Mouse (Mus musculus): Measurements from ENCODE around the gene Clcnka. TPM values are rescaled to one million over a fixed set of nuclear protein-coding genes. Genes with fewer than 3 reads are reported as not detected.

Clcnka gene
- polyA plus RNA-seq, 1 experiment = not detected

DNA sequence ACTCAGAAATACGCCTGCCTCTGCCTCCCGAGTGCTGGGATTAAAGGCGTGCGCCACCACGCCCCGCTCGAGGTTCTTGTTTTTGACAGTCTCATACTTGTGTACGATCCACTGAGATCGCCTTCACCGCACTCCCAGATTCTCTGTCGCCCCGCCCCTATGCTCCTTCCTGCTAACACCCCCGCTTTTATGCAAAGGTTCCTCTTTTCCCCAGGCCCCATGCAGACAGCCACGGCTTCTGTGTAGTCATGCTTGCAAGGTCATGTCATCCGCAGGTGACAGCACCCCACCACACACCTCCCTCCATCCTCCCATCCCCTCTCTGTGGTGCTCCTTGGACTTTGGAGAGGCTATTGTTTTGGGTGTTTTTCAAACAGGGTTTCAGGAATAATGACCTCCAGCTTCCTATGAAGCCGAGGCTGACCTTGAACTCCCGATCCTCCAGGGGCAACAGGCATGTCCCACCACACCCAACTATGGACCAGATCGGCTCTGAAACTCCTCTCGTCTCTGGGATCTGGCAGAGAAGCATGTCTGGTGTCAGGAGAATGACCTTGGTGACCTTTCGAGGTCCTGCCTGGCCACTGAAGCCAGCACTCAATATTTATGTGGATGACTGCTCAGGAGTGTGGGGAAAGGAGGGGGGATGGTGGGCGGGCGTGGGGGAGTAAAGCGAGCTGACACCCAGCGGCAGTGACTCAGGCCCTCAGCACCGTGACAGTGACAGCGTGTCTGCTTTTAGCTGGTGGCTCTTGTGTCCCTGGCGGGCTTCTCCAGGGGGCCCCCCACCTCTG is 21.1 kb upstream of the Clcnka start:
- Histone ChIP-seq H3K27me3 (ENCODE audit: control insufficient read depth, insufficient read depth, low read length, poor library complexity, severe bottlenecking) (no peaks in the 10 kb centered on the region), H3K9me3 (replicated peaks; ENCODE audit: control insufficient read depth, insufficient read depth, low read length, poor library complexity, severe bottlenecking) (no peaks in the 10 kb centered on the region), H3K36me3 (ENCODE audit: control insufficient read depth, insufficient read depth, low read length, poor library complexity, severe bottlenecking) (no peaks in the 10 kb centered on the region), H3K4me3 (ENCODE audit: low read depth, low read length) (no peak overlapping the region), H3K9ac (ENCODE audit: low read depth, poor library complexity, severe bottlenecking) (no peak overlapping the region), H3K27ac (ENCODE audit: insufficient read depth, low read length) (no peak overlapping the region), H3K4me1 (ENCODE audit: control insufficient read depth, insufficient read depth, low read length) (peaks cover 5% of the 10 kb centered on the region)
- TF ChIP-seq EP300 (IDR thresholded peaks at IDR 0.05; ENCODE audit: insufficient read depth, low read depth, low read length) = no peak
- no peak for TF ChIP-seq CTCF (IDR thresholded peaks at IDR 0.05; ENCODE audit: low read depth, low read length)
- no peak for TF ChIP-seq POLR2A (IDR thresholded peaks at IDR 0.05; ENCODE audit: insufficient read depth, low read length)

DNA sequence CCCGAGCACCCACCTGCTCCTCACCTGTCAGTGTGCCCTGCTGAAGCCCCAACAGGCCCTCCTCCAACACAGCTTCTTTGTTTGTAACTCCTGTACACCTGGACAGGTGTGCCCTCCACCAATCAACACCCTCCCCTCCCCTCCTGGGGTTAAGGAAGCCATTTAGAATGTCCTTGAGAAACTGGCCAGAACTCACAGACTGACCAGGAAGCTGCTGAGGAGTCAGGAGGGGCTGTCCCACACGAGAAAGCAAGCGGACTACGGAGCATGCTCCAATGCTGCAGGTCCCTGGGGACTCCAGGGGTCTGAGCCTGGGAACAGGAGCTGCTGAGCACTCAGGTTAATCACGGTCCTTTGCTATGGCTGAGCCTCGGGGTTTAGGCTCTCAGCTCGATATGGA is 17.4 kb upstream of the Clcnka start, which contains the start of gene Clcnkb:
Gene Clcnkb, minus strand, starts transcription at position 91 of the 400 bp plus-strand sequence.
- peaks cover 5% of the 10 kb centered on the region for H3K4me1 ChIP-seq (ENCODE audit: control insufficient read depth, insufficient read depth, low read length)
- no peak within 1 kb of the TSS for H3K9ac ChIP-seq (ENCODE audit: low read depth, poor library complexity, severe bottlenecking)
- H3K9me3 ChIP-seq (replicated peaks; ENCODE audit: control insufficient read depth, insufficient read depth, low read length, poor library complexity, severe bottlenecking) = no peaks in the 10 kb centered on the region
- no peak within 1 kb of the TSS for H3K4me3 ChIP-seq (ENCODE audit: low read depth, low read length)
- no peaks in the 10 kb centered on the region for H3K27me3 ChIP-seq (ENCODE audit: control insufficient read depth, insufficient read depth, low read length, poor library complexity, severe bottlenecking)
- no peak within 1 kb of the TSS for H3K27ac ChIP-seq (ENCODE audit: insufficient read depth, low read length)
- H3K36me3 ChIP-seq (ENCODE audit: control insufficient read depth, insufficient read depth, low read length, poor library complexity, severe bottlenecking) = no peaks in the 10 kb centered on the region
- TF ChIP-seq POLR2A (IDR thresholded peaks at IDR 0.05; ENCODE audit: insufficient read depth, low read length) (no peak), EP300 (IDR thresholded peaks at IDR 0.05; ENCODE audit: insufficient read depth, low read depth, low read length) (no peak), CTCF (IDR thresholded peaks at IDR 0.05; ENCODE audit: low read depth, low read length) (no peak)

DNA sequence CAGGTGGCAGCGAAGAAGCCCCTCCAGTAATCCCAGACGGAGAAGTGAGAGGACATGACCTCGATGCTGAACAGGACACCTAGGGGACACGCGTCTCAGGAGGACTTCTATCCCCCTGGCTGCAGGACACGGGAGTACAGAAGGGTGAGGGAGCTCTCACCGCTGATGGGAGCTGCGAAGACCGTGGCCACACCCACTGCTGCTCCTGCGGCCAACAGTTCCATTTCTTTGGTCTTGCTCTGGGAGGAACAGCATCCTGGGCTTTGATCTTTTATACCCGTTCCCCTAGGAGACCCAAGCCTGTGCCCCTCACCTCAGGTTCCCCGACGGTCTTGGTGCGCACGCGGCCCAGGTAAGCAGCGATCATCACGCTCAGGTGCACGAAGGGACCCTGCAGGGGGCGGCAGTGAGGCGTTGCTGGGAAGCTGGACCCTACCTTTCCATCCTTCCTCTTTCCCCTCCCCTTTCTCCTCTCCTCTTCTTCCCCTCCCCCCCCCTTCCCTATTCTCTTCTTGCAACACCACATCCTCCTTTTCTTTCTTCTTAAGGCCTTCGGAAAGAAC is 13.0 kb upstream of the Clcnka start:
- H3K9ac ChIP-seq (ENCODE audit: low read depth, poor library complexity, severe bottlenecking) = no peak overlapping the region
- no peaks in the 10 kb centered on the region for H3K4me1 ChIP-seq (ENCODE audit: control insufficient read depth, insufficient read depth, low read length)
- H3K27me3 ChIP-seq (ENCODE audit: control insufficient read depth, insufficient read depth, low read length, poor library complexity, severe bottlenecking) = no peaks in the 10 kb centered on the region
- no peak for TF ChIP-seq EP300 (IDR thresholded peaks at IDR 0.05; ENCODE audit: insufficient read depth, low read depth, low read length)
- peak; percentile 81 for TF ChIP-seq CTCF (IDR thresholded peaks at IDR 0.05; ENCODE audit: low read depth, low read length)
- no peaks in the 10 kb centered on the region for H3K9me3 ChIP-seq (replicated peaks; ENCODE audit: control insufficient read depth, insufficient read depth, low read length, poor library complexity, severe bottlenecking)
- no peak overlapping the region for H3K27ac ChIP-seq (ENCODE audit: insufficient read depth, low read length)
- H3K36me3 ChIP-seq (ENCODE audit: control insufficient read depth, insufficient read depth, low read length, poor library complexity, severe bottlenecking) = no peaks in the 10 kb centered on the region
- no peak overlapping the region for H3K4me3 ChIP-seq (ENCODE audit: low read depth, low read length)

DNA sequence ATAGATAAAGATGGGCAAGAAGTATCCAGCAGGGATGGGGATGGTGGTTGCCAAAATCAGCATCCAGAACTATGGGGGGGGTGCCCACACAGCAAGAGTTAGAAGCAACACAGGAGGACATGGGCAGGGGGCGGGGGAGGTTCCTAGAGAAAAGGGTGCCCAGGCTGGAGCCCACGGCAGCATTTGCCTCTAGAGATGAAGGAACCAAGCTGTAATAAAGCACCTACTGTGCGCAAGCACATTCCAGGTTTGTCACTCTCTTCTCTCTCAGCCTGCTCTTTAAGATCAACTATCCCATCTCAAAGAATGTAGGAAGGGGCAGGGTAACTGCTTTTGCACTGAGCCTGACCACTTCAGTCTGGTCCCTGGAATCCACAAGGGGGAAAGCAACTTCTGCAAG is 10.1 kb upstream of the Clcnka start:
- TF ChIP-seq POLR2A (IDR thresholded peaks at IDR 0.05; ENCODE audit: insufficient read depth, low read length) (no peak), CTCF (IDR thresholded peaks at IDR 0.05; ENCODE audit: low read depth, low read length) (no peak), EP300 (IDR thresholded peaks at IDR 0.05; ENCODE audit: insufficient read depth, low read depth, low read length) (no peak)
- H3K36me3 ChIP-seq (ENCODE audit: control insufficient read depth, insufficient read depth, low read length, poor library complexity, severe bottlenecking) = no peaks in the 10 kb centered on the region
- no peaks in the 10 kb centered on the region for H3K27me3 ChIP-seq (ENCODE audit: control insufficient read depth, insufficient read depth, low read length, poor library complexity, severe bottlenecking)

DNA sequence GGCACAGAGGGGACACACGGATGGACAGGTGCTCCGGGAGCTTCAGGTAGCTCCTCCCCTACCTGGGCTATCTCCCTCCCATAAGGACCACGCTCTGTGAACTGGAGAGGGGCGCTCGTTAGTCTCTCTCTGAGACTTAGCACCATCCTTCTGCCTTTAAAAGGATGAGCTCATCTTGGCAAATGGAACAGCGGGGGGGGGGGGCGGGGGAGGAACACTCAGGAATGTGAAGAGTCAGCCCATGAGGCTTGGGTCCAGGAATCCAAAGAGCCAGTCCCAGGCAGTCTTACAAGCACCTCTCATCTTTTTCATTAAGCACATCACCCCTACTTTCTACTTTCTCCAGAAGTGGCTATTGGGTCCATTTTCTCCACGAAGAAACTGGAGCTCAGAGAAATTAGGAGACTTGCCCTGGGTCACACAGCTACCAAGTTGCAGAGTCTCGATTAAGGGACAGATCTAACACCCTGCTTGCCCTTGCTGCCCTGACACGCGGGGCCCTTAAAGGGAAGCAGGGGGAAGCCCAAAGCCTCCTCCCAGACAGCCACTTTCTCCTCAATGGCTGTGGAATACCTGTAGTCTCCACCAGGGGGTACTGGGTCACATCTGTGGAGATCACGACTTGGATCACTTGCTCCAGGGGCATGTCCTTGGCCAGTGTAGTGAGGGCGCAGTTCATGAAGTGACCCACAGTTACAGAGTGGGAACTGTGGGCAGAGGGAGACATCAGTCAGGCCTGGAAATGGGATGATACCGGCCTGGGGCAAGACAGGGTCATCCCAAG is 8.2 kb upstream of the Clcnka start:
- TF ChIP-seq EP300 (IDR thresholded peaks at IDR 0.05; ENCODE audit: insufficient read depth, low read depth, low read length) = no peak
- peak; percentile 46 for TF ChIP-seq CTCF (IDR thresholded peaks at IDR 0.05; ENCODE audit: low read depth, low read length)
- no peak for TF ChIP-seq POLR2A (IDR thresholded peaks at IDR 0.05; ENCODE audit: insufficient read depth, low read length)
- Histone ChIP-seq H3K4me3 (ENCODE audit: low read depth, low read length) (no peak overlapping the region), H3K9ac (ENCODE audit: low read depth, poor library complexity, severe bottlenecking) (no peak overlapping the region), H3K27ac (ENCODE audit: insufficient read depth, low read length) (no peak overlapping the region), H3K9me3 (replicated peaks; ENCODE audit: control insufficient read depth, insufficient read depth, low read length, poor library complexity, severe bottlenecking) (no peaks in the 10 kb centered on the region), H3K36me3 (ENCODE audit: control insufficient read depth, insufficient read depth, low read length, poor library complexity, severe bottlenecking) (no peaks in the 10 kb centered on the region), H3K27me3 (ENCODE audit: control insufficient read depth, insufficient read depth, low read length, poor library complexity, severe bottlenecking) (no peaks in the 10 kb centered on the region), H3K4me1 (ENCODE audit: control insufficient read depth, insufficient read depth, low read length) (no peaks in the 10 kb centered on the region)

More for the DNA sequence above, 10.1 kb upstream of the Clcnka start:
- Histone ChIP-seq H3K9ac (ENCODE audit: low read depth, poor library complexity, severe bottlenecking) (no peak overlapping the region), H3K9me3 (replicated peaks; ENCODE audit: control insufficient read depth, insufficient read depth, low read length, poor library complexity, severe bottlenecking) (no peaks in the 10 kb centered on the region), H3K27ac (ENCODE audit: insufficient read depth, low read length) (no peak overlapping the region), H3K4me3 (ENCODE audit: low read depth, low read length) (no peak overlapping the region), H3K4me1 (ENCODE audit: control insufficient read depth, insufficient read depth, low read length) (no peaks in the 10 kb centered on the region)

DNA sequence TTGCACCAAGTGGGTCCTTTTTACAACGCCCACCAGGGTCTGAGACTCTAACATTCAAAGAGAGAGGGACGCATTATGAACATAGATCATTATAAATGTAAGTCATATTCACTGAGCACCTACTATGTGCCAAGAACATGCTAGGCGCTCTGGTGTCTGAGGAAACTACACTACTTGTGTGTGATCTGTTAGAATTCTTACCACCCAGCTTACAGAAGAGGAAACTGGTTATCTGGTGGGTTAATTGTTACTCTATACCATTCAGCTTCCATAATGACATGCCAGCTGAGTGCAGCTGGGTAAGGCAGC is 6.7 kb upstream of the Clcnka start:
- no peaks in the 10 kb centered on the region for H3K27me3 ChIP-seq (ENCODE audit: control insufficient read depth, insufficient read depth, low read length, poor library complexity, severe bottlenecking)
- no peak overlapping the region for H3K9ac ChIP-seq (ENCODE audit: low read depth, poor library complexity, severe bottlenecking)
- no peak overlapping the region for H3K27ac ChIP-seq (ENCODE audit: insufficient read depth, low read length)
- H3K4me3 ChIP-seq (ENCODE audit: low read depth, low read length) = no peak overlapping the region
- TF ChIP-seq CTCF (IDR thresholded peaks at IDR 0.05; ENCODE audit: low read depth, low read length) (no peak), EP300 (IDR thresholded peaks at IDR 0.05; ENCODE audit: insufficient read depth, low read depth, low read length) (no peak), POLR2A (IDR thresholded peaks at IDR 0.05; ENCODE audit: insufficient read depth, low read length) (no peak)
- H3K36me3 ChIP-seq (ENCODE audit: control insufficient read depth, insufficient read depth, low read length, poor library complexity, severe bottlenecking) = no peaks in the 10 kb centered on the region
- H3K4me1 ChIP-seq (ENCODE audit: control insufficient read depth, insufficient read depth, low read length) = no peaks in the 10 kb centered on the region
- no peaks in the 10 kb centered on the region for H3K9me3 ChIP-seq (replicated peaks; ENCODE audit: control insufficient read depth, insufficient read depth, low read length, poor library complexity, severe bottlenecking)

Data from ES-Bruce4 (cell line).